Mouse (Mus musculus): ENCODE measurements around the gene Eps15.
A peak's percentile ranks its signal among the peaks of the same experiment; 100 is the strongest.

DNA sequence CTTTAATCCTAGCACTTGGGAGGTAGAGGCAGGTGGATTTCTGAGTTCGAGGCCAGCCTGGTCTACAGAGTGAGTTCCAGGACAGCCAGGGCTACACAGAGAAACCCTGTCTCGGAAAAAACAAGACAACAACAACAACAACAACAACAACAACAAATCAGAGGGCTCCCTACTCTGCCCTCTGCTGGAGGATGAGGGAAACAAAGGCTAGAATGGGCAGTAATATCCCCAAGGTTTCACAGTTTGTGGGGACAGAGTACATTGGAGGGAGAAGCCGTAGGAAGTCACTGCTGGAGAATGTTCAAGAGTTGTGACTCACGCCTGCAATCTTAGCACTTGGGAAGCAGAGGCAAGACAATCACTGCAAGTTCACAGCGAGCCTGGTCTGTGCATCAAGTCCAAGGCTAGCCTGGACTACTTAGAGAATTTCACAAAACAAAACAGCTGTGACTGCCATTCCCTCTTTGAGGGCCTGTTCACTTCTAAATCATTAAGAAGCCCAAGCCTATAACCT is 121.2 kb downstream of the Eps15 start:
- TF ChIP-seq CTCF (IDR thresholded peaks at IDR 0.05; ENCODE audit: borderline replicate concordance, insufficient read depth, low read depth, low read length), result 0 out of 2 replicates have a peak, but pooled peaks have one; percentile 1
- no peak for TF ChIP-seq POLR2A (IDR thresholded peaks at IDR 0.05; ENCODE audit: borderline replicate concordance, insufficient read depth, low read length)

All from cerebellum, adult 2 months (tissue).